Mouse (Mus musculus): ENCODE measurements around the gene Rnf10. TPM values are rescaled to one million over a fixed set of nuclear protein-coding genes. Genes with fewer than 3 reads are reported as not detected.

Gene Rnf10
- total and polyA plus RNA-seq, 2 experiments from 2014 or later, result 106 to 169 TPM

DNA sequence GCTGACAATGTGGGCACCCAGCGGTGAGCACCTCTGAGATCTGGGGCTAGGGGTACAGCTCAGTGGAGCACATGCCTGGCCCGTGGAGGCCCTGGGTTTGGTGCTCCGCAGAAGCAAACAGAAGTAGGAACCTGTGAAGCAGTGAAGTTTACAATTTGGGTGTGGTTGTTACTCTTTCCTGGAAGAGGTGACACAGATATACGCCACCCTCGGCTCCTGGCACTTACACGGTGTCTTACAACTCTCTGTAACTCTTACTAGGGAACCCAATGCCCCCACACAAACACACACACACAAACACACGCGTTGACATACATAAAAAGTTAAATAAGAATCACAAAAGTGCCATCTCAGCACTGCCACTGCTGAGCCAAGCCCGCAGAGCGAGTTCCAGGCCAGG, 23.6 kb upstream of the Rnf10 start:
- H3K27ac ChIP-seq (ENCODE audit: low read depth, low read length), result no peak overlapping the region
- H3K36me3 ChIP-seq (ENCODE audit: insufficient read depth), result peaks cover 49% of the 10 kb centered on the region
- H3K27me3 ChIP-seq (ENCODE audit: insufficient read depth, low read length), result no peaks in the 10 kb centered on the region
- no peak overlapping the region for H3K4me3 ChIP-seq (ENCODE audit: low read depth, low read length)
- WGBS, result 88% methylated on average over 10 of the region's 10 CpGs
- 0 out of 2 replicates have a peak, but pooled peaks cover 5% of the 10 kb centered on the region for H3K4me1 ChIP-seq (ENCODE audit: insufficient read depth)
- no peaks in the 10 kb centered on the region for H3K9me3 ChIP-seq (ENCODE audit: low read length)
- no peak overlapping the region for H3K9ac ChIP-seq
- no peak for DNase-seq
- TF ChIP-seq CTCF (IDR thresholded peaks at IDR 0.05; ENCODE audit: low read depth), result no peak
- no peak for ATAC-seq
- no peak overlapping the region for H3K4me2 ChIP-seq (ENCODE audit: low read depth)

- H3K27me3 ChIP-seq (ENCODE audit: insufficient read depth, low read length), result no peaks in the 10 kb centered on the region
- no peak overlapping the region for H3K4me2 ChIP-seq (ENCODE audit: low read depth)
- no peak overlapping the region for H3K27ac ChIP-seq (ENCODE audit: low read depth, low read length)
- peak; percentile 26; the same call in 1 of the 2 replicates for TF ChIP-seq CTCF (IDR thresholded peaks at IDR 0.05; ENCODE audit: low read depth)
- DNase-seq (no peak), ATAC-seq (no peak)
- WGBS, result 92% methylated on average over 8 of the region's 8 CpGs
- H3K9me3 ChIP-seq (ENCODE audit: low read length), result no peaks in the 10 kb centered on the region
- no peak overlapping the region for H3K9ac ChIP-seq
- H3K4me3 ChIP-seq (ENCODE audit: low read depth, low read length), result no peak overlapping the region
- H3K4me1 ChIP-seq (ENCODE audit: insufficient read depth), result 0 out of 2 replicates have a peak, but pooled peaks cover 5% of the 10 kb centered on the region
- peaks cover 59% of the 10 kb centered on the region for H3K36me3 ChIP-seq (ENCODE audit: insufficient read depth)
Measured at GRCm38 (mm10) chr5:115294173-115294572, 21.5 kb upstream of the Rnf10 start.

GRCm38 (mm10) chr5:115284735-115285134, 12.0 kb upstream of the Rnf10 start:
- H3K27ac ChIP-seq (ENCODE audit: low read depth, low read length), result no peak overlapping the region
- H3K9ac ChIP-seq, result no peak overlapping the region
- peaks cover 41% of the 10 kb centered on the region for H3K36me3 ChIP-seq (ENCODE audit: insufficient read depth)
- H3K4me2 ChIP-seq (ENCODE audit: low read depth), result no peak overlapping the region
- DNase-seq (no peak), ATAC-seq (no peak)
- no peak overlapping the region for H3K4me3 ChIP-seq (ENCODE audit: low read depth, low read length)
- TF ChIP-seq CTCF (IDR thresholded peaks at IDR 0.05; ENCODE audit: low read depth), result peak; percentile 37; the same call in 1 of the 2 replicates
- no peaks in the 10 kb centered on the region for H3K27me3 ChIP-seq (ENCODE audit: insufficient read depth, low read length)
- peaks cover 5% of the 10 kb centered on the region; the same call in 1 of the 2 replicates for H3K4me1 ChIP-seq (ENCODE audit: insufficient read depth)
- H3K9me3 ChIP-seq (ENCODE audit: low read length), result no peaks in the 10 kb centered on the region
- WGBS, result 93% methylated on average over 3 of the region's 3 CpGs

DNA sequence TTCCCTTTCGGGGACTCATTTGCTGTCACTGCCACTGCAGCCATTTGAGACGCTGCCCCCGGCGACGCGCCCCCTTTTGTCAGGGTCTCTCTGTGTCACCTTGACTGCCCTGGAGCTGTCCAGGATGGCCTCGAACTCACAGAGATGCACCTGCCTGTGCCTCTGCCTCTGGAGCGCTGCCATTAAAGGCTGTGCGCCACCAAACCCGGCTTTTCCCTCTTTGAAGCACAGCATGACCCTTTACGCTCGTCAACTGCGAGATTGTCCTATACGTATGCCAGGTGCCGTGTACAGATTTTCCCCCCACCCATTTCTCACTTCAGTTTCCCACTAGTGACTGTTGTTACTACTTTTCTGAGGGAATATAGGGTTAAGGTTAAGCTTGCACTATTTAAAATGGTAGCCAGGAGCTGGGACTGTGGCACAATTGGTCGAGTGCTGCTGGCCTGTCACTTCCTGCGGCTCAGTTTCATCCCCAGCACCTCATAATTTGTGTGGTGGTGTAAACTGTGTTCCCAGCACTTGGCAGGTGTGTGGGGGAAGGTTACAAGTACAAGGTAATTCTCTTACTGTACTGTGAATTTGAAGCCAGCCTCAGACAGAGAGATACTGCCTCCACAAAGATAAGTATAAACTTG, 7.5 kb upstream of the Rnf10 start:
- peak; percentile 28; the same call in 1 of the 2 replicates for ATAC-seq
- no peak for TF ChIP-seq CTCF (IDR thresholded peaks at IDR 0.05; ENCODE audit: low read depth)
- Histone ChIP-seq H3K9me3 (ENCODE audit: low read length) (no peaks in the 10 kb centered on the region), H3K4me2 (ENCODE audit: low read depth) (peak overlapping the region; percentile 73), H3K4me3 (ENCODE audit: low read depth, low read length) (peak overlapping the region; percentile 85), H3K9ac (peak overlapping the region; percentile 84), H3K27me3 (ENCODE audit: insufficient read depth, low read length) (no peaks in the 10 kb centered on the region), H3K4me1 (ENCODE audit: insufficient read depth) (peaks cover 5% of the 10 kb centered on the region; the same call in 1 of the 2 replicates), H3K27ac (ENCODE audit: low read depth, low read length) (peak overlapping the region; percentile 45), H3K36me3 (ENCODE audit: insufficient read depth) (peaks cover 15% of the 10 kb centered on the region)
- no peak for DNase-seq
- 8% methylated on average over 17 of the region's 17 CpGs for WGBS

- DNase-seq, result peak; percentile 92
Measured at GRCm38 (mm10) chr5:115279226-115280049, 6.7 kb upstream of the Rnf10 start, which contains the start of gene Coq5. Coq5 (plus strand) TSS chr5:115279666.

GRCm38 (mm10) chr5:115278785-115279184, 6.1 kb upstream of the Rnf10 start:
- DNase-seq, result no peak
- 58% methylated on average over 2 of the region's 2 CpGs for WGBS
- Histone ChIP-seq H3K36me3 (ENCODE audit: insufficient read depth) (peaks cover 5% of the 10 kb centered on the region; the same call in 1 of the 2 replicates), H3K4me3 (ENCODE audit: low read depth, low read length) (no peak overlapping the region), H3K4me1 (ENCODE audit: insufficient read depth) (peaks cover 5% of the 10 kb centered on the region; the same call in 1 of the 2 replicates), H3K9ac (no peak overlapping the region), H3K9me3 (ENCODE audit: low read length) (no peaks in the 10 kb centered on the region), H3K4me2 (ENCODE audit: low read depth) (no peak overlapping the region), H3K27ac (ENCODE audit: low read depth, low read length) (no peak overlapping the region), H3K27me3 (ENCODE audit: insufficient read depth, low read length) (no peaks in the 10 kb centered on the region)
- TF ChIP-seq CTCF (IDR thresholded peaks at IDR 0.05; ENCODE audit: low read depth), result no peak
- ATAC-seq, result no peak

More at GRCm38 (mm10) chr5:115279226-115280049, 6.7 kb upstream of the Rnf10 start, which contains the start of gene Coq5:
- peak; percentile 95 for ATAC-seq
- Histone ChIP-seq H3K27ac (ENCODE audit: low read depth, low read length) (peak within 1 kb of the TSS; percentile 45), H3K4me1 (ENCODE audit: insufficient read depth) (peaks cover 5% of the 10 kb centered on the region; the same call in 1 of the 2 replicates), H3K9me3 (ENCODE audit: low read length) (no peaks in the 10 kb centered on the region), H3K4me2 (ENCODE audit: low read depth) (peak within 1 kb of the TSS; percentile 73), H3K36me3 (ENCODE audit: insufficient read depth) (peaks cover 10% of the 10 kb centered on the region), H3K27me3 (ENCODE audit: insufficient read depth, low read length) (no peaks in the 10 kb centered on the region), H3K9ac (peak within 1 kb of the TSS; percentile 84), H3K4me3 (ENCODE audit: low read depth, low read length) (peak within 1 kb of the TSS; percentile 85)
- 4% methylated on average over 44 of the region's 45 CpGs for WGBS
- no peak for TF ChIP-seq CTCF (IDR thresholded peaks at IDR 0.05; ENCODE audit: low read depth)
